Mouse (Mus musculus) liver, postnatal 0 days (tissue): ENCODE measurements at regions not wholly inside any gene's neighbourhood (a gene's known extent, or its start where the extent isn't known, plus 50 kb on each side); places are given as distances from the start of the nearest gene placed in this dataset.

Experiments
- ATAC-seq: fragments of 200-750 bp; cut with Nextera tagmentation; 2 replicates; pipeline ENCODE4 v1.8.0; 2017; ENCODE audit warnings: mild to moderate bottlenecking, moderate library complexity
- DNase-seq: peaks from one replicate; pipeline ENCODE4 v3.0.0-alpha.2; 2016
- H3K27ac ChIP-seq: fragments of 300-500 bp; sonication (generic); 2 replicates; pipeline ENCODE4 v1.5.1; 2014; ENCODE audit warnings: antibody characterized with exemption, moderate library complexity, mild to moderate bottlenecking, low read depth
- H3K27me3 ChIP-seq: fragments of 300-500 bp; sonication (generic); 2 replicates; pipeline ENCODE4 v1.6.1; 2014; ENCODE audit warnings: low read length, control low read depth, mixed read lengths; ENCODE audit not compliant: insufficient read depth
- H3K36me3 ChIP-seq: fragments of 300-500 bp; sonication (generic); replicated peaks from 2 replicates; pipeline ENCODE4 v1.6.1; 2014; ENCODE audit warnings: mild to moderate bottlenecking, control low read depth, low read length, moderate library complexity, mixed read lengths; ENCODE audit not compliant: insufficient read depth
- H3K4me1 ChIP-seq: fragments of 300-500 bp; sonication (generic); 2 replicates; pipeline ENCODE4 v1.6.1; 2014; ENCODE audit warnings: antibody characterized with exemption, mild to moderate bottlenecking, control low read depth; ENCODE audit not compliant: insufficient read depth
- H3K4me2 ChIP-seq: fragments of 300-500 bp; sonication (generic); 2 replicates; pipeline ENCODE4 v1.6.1; 2014; ENCODE audit warnings: low read depth, mild to moderate bottlenecking, low read length, moderate library complexity, mixed read lengths
- H3K4me3 ChIP-seq: fragments of 300-500 bp; sonication (generic); 2 replicates; pipeline ENCODE4 v1.5.1; 2014; ENCODE audit warnings: low read depth, low read length
- H3K9ac ChIP-seq: fragments of 300-500 bp; sonication (generic); replicated peaks from 2 replicates; pipeline ENCODE4 v1.6.1; 2014; ENCODE audit warnings: mild to moderate bottlenecking, moderate library complexity
- H3K9me3 ChIP-seq: fragments of 300-500 bp; sonication (generic); 2 replicates; pipeline ENCODE4 v1.6.1; 2016; ENCODE audit warnings: mild to moderate bottlenecking, control low read depth, low read length, mixed read lengths
- CTCF ChIP-seq: sonication (generic); IDR thresholded peaks from 2 replicates; pipeline ENCODE4 v1.5.1; 2016; ENCODE audit warnings: antibody characterized with exemption, low read depth
- EP300 ChIP-seq: IDR thresholded peaks from 2 replicates; pipeline ENCODE4 v1.6.1; 2016; ENCODE audit warnings: antibody characterized with exemption, low read depth, mild to moderate bottlenecking
- WGBS: fragments of 180-500 bp; shearing (Covaris S2); extraction: QIAGEN DNeasy Blood & Tissue Kit; methylation state at CpG from one replicate; pipeline ENCODE4 v1.1.7; 2014; ENCODE audit not compliant: insufficient replicate concordance; 5-methylcytosine and 5-hydroxymethylcytosine counted together

GRCm38 (mm10) chr5:37967106-37967913 is 71.2 kb upstream of the Stx18 start:
- Histone ChIP-seq H3K4me2 (no peak overlapping the region), H3K4me1 (no peaks in the 10 kb centered on the region), H3K4me3 (no peak overlapping the region), H3K9ac (no peak overlapping the region), H3K27ac (no peak overlapping the region), H3K9me3 (no peaks in the 10 kb centered on the region), H3K36me3 (no peaks in the 10 kb centered on the region), H3K27me3 (peaks cover 26% of the 10 kb centered on the region)
- ATAC-seq (no peak), DNase-seq (no peak)
- 9% methylated on average over 23 of the region's 23 CpGs for WGBS
- TF ChIP-seq EP300 (no peak), CTCF (no peak)

- H3K4me2 ChIP-seq: no peak overlapping the region
- H3K4me1 ChIP-seq: no peaks in the 10 kb centered on the region
- H3K27ac ChIP-seq: no peak overlapping the region
- peaks cover 20% of the 10 kb centered on the region for H3K27me3 ChIP-seq
- no peaks in the 10 kb centered on the region for H3K36me3 ChIP-seq
- TF ChIP-seq EP300: no peak
- no peak for TF ChIP-seq CTCF
- no peak overlapping the region for H3K4me3 ChIP-seq
- DNase-seq (no peak), ATAC-seq (no peak)
- 40% methylated on average over 8 of the region's 8 CpGs for WGBS
- no peaks in the 10 kb centered on the region for H3K9me3 ChIP-seq
- no peak overlapping the region for H3K9ac ChIP-seq
Observed at GRCm38 (mm10) chr5:37963688-37964087, 74.9 kb upstream of the Stx18 start.

GRCm38 (mm10) chr5:37962513-37962912 is 76.0 kb upstream of the Stx18 start:
- ATAC-seq: no peak
- Histone ChIP-seq H3K27me3 (peaks cover 10% of the 10 kb centered on the region), H3K4me1 (no peaks in the 10 kb centered on the region), H3K9ac (no peak overlapping the region), H3K36me3 (no peaks in the 10 kb centered on the region), H3K4me2 (no peak overlapping the region), H3K4me3 (no peak overlapping the region), H3K9me3 (no peaks in the 10 kb centered on the region), H3K27ac (no peak overlapping the region)
- no peak for TF ChIP-seq EP300
- TF ChIP-seq CTCF: no peak
- DNase-seq: no peak
- 53% methylated on average over 3 of the region's 3 CpGs for WGBS

- H3K4me3 ChIP-seq: no peak overlapping the region
- DNase-seq: no peak
- 56% methylated on average over 7 of the region's 7 CpGs for WGBS
- no peak for ATAC-seq
- no peaks in the 10 kb centered on the region for H3K27me3 ChIP-seq
- no peak overlapping the region for H3K4me2 ChIP-seq
- H3K4me1 ChIP-seq: no peaks in the 10 kb centered on the region
- H3K36me3 ChIP-seq: no peaks in the 10 kb centered on the region
- no peak overlapping the region for H3K27ac ChIP-seq
- no peak overlapping the region for H3K9ac ChIP-seq
- TF ChIP-seq CTCF (no peak), EP300 (no peak)
- no peaks in the 10 kb centered on the region for H3K9me3 ChIP-seq
Observed at GRCm38 (mm10) chr5:37960216-37960615, 78.3 kb upstream of the Stx18 start.

GRCm38 (mm10) chr5:37952096-37952495 is 86.4 kb upstream of the Stx18 start:
- H3K27me3 ChIP-seq: no peaks in the 10 kb centered on the region
- no peak overlapping the region for H3K9ac ChIP-seq
- no peak overlapping the region for H3K4me2 ChIP-seq
- DNase-seq (peak; percentile 19), ATAC-seq (no peak)
- H3K4me1 ChIP-seq: no peaks in the 10 kb centered on the region
- 3% methylated on average over 1 of the region's 1 CpGs for WGBS
- H3K36me3 ChIP-seq: no peaks in the 10 kb centered on the region
- TF ChIP-seq CTCF (peak; percentile 52), EP300 (no peak)
- H3K9me3 ChIP-seq: no peaks in the 10 kb centered on the region
- no peak overlapping the region for H3K27ac ChIP-seq
- H3K4me3 ChIP-seq: no peak overlapping the region

GRCm38 (mm10) chr5:37932760-37933122 is 105.8 kb upstream of the Stx18 start:
- H3K9me3 ChIP-seq: no peaks in the 10 kb centered on the region
- ATAC-seq (no peak), DNase-seq (no peak)
- H3K27me3 ChIP-seq: no peaks in the 10 kb centered on the region
- no peak overlapping the region for H3K4me3 ChIP-seq
- H3K4me1 ChIP-seq: no peaks in the 10 kb centered on the region
- TF ChIP-seq CTCF: no peak
- H3K36me3 ChIP-seq: no peaks in the 10 kb centered on the region
- H3K4me2 ChIP-seq: no peak overlapping the region
- no peak overlapping the region for H3K9ac ChIP-seq
- 43% methylated on average over 2 of the region's 2 CpGs for WGBS
- no peak overlapping the region for H3K27ac ChIP-seq
